Mouse (Mus musculus) thymus, adult 18-20 months (tissue): ENCODE results near the gene Pdik1l.

Experiments used
- DNase-seq, 2 experiments: peaks; one replicate each; pipeline ENCODE4 v3.0.0; 2022; ENCODE audit warnings: mixed read lengths in 2 of 2

Pdik1l gene

GRCm38 (mm10) chr4:134257198-134258009 lies 30.3 kb downstream of the Pdik1l start:
- DNase-seq: no peak

DNA sequence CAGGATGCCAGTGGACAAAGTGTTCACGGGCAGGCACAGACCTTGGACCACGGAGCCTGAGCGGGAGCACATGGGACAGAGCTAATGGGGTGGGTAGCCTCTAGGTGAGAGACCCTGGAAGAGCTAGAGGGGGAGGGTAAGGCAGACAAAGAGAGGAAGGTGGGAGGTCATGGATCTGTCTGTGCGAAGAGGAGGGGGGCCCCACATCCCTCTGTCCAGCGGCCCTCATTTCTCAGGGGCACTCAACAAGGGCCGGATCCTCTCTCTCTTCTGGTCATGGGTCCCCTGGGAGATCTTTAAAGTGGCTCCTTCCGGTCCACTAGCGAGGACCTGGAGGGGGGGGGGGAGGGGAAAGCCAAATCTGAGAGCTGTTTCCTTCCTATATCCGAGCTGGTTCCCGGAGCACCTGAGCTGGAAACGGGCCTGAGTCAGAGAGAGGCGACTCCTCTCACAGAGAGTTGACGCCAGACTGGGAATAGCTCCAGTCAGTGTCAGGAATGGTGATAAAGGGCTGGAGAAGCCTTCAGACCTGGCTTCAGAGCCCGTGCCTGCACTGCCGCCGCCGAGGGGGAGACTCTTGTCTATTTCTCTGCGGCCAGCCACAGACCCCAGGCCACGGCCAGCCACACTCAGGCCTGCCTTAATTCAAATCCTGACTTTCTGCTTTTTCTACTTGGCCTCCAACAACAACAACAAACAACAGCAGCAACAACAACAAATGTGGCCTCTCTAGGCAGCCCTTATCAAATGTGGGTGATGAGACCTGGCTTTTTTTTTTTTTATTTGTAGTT lies 31.1 kb downstream of the Pdik1l start:
- DNase-seq: no peak

GRCm38 (mm10) chr4:134255854-134256253 lies 31.8 kb downstream of the Pdik1l start:
- DNase-seq: no peak

DNA sequence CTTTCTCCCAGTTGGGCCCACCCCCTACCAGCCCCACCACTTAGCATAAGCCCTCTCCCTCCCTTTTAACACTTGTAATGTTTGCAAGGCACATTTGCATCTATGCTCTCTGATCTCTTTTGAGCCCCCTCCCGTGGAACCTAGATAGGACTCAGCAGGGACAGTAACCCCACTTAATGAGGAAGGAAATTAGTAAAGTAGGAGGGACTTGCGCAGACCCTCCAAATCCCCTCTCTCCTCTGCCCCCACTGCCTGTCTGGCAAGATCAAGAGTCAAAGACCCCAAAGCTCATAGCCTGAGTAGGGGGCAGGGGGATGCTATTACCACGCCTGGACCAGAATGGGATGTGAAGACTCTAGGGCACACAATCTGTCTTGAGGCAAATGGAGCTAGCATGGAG lies 32.9 kb downstream of the Pdik1l start:
- no peak for DNase-seq

DNA sequence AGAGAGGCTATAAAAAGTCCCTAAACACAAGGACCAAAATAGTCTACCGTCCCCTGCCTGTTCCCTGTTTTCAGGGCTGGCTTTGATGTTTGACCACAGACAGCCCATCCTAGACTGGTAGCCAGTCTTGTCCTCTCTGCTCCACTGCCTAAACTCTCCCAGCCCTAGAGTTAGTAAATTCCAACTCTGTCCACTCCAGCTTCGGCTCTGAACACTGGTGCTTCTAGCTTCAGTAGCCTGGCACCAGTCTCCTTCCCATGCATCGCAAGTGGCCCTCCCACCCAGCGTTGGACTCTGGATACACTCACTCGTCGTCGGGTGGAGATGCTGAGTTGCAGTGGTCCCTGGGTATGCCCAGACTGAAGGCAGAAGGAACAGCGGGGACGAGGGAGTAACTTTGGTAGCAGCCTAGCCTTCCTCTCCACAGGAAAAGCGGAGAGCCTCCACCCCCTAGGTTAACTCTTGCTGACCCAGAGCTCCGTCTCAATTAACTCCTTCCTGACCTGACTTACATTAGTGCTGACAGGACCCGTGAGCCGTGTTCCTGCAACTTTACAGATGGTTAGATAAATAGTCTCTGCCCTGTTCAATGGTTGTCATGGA lies 33.9 kb downstream of the Pdik1l start, which contains the start of gene Grrp1:
TSS of gene Grrp1 (minus strand) at position 385 of the 603 bp plus-strand sequence.
- DNase-seq: no peak

- DNase-seq: no peak
Measured at GRCm38 (mm10) chr4:134252911-134253721, 34.6 kb downstream of the Pdik1l start.

- DNase-seq: no peak
Measured at GRCm38 (mm10) chr4:134252131-134252910, 35.4 kb downstream of the Pdik1l start.

DNA sequence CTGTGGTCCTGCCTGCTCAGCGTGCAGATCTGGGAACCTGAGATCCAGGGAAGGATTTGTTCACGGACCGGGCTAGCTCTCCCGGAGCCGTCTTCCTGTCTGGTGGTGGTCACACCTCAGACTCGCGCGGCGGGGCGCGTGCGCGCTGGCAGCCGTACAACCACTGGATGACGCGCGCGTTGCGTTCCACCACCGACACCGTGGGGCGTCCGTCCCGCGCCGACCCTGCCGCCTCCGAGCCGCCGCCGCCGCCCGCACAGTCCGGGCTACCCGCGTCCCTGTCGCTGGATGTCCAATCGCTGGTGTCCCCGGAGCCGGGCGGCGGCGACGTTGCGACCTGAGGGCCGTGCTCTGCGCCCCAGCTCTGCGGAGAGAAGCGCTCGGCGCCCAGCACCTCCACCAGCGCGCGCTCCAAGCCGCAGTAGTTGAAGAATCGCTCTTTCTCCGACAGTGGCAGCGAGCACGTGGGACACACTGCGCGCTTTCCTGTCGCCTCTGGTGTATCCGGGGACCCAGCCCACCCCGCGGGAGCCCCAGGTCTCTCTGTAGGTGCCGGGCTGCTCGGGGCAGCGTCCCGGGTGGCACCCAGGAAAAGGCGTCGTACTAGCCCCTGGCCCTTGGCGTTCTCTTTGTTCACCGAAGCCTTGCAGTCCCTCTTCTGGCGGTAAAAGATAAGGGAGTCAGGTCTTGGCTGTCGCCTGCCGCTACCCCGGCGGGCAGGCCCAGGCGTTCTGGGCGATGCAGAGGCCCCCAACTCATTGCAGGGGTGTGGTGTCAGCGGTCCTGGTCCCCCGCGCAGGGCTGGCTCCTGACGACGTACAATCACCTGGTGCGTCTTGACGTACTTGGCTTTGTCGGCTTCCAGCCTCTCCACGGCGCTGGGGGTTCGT lies 36.2 kb downstream of the Pdik1l start:
- DNase-seq: no peak

DNA sequence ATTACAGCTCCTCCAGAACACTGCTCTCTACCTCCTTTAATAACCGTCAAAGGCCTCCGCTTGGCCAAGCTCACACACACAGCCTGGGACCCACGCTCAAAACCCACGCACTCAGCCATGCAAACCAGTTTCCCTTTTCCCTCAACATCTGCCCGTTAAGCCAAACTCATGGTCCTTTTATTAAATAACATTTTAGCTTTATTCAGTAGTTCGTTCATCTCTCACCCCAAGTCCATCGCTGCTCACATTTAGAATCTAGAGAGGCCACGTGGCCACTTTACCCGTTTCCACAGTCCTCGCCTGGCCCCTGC lies 36.8 kb downstream of the Pdik1l start:
- no peak for DNase-seq

GRCm38 (mm10) chr4:134250116-134250929 lies 37.4 kb downstream of the Pdik1l start:
- no peak for DNase-seq

DNA sequence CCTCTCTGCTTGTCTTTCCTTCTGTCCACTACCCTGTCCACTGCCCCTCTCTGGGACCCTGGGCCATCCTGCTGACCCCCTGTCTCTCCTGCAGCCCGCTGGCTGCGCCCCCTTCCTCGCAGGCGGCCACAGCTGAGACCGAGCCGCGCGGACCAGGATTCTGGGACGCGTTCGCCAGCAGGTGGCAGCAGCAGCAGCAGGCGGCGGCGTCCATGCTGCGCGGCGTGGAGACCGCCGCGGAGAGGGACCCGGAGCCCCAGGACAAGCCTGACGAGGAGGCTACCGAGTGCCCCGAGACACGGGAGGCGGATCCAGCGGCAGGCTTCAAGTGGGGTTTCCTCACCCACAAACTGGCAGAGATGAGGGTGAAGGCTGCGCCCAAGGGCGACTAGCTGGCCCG lies 38.0 kb downstream of the Pdik1l start:
- peak; percentile 24 to 33 for DNase-seq

- DNase-seq: no peak
Measured at GRCm38 (mm10) chr4:134246719-134247258, 40.9 kb downstream of the Pdik1l start, which contains the start of gene Gm30191. Gm30191 (plus strand) TSS chr4:134246935.

DNA sequence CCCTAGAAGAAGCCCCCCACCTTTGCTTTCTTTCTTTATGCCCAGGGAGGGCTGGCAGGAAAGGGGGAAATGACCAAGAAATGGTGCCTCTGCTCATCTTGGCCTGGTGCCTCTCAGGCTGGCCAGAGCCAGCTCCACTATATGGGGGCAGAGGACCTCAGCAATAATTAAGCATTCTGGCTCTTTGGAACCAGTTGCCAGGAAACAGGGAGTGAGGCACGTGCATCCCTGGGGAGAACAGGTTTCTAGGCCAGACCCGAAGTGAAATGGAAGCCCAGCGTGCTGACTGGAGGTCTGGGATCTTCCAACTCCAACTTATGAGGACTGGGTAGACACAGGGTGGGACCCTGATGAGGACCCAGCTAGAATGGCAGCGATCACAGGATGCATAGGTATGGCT lies 41.4 kb downstream of the Pdik1l start:
- no peak for DNase-seq

DNA sequence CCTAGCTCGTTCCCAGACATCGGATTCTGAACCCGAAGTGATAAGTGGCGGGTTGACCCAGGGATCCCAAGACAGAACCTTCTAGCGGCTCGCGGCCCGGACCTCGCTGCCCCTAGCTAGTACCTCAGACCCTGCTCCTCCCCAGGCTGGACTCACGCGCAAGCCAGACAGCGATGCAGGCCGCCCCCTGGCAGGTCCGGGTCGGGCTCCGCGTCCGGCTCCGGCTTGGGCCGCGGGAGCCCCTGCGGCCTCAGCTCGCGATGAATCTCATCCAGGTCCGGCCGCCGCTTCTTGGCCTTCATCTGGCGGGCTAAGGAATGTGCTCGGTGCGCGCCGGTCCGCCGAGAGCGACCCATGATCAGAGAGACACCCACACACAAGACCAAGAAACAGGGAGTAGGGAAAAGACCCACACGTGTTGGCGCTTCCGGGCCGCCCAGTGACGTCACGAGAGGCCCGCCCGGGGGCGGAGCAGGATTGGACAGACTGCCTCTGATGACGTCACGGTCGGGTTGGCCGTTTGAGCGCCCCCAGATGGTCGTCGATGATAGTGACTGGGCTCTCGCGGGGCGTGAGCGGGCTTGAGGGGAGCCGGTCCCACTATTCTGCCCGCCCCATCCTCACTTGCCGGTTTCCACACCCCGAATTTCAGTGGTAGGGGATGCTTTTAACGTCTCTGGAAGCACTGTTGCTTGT lies 42.4 kb downstream of the Pdik1l start, which contains the start of gene Zfp593:
TSS of gene Zfp593 (minus strand) at position 445 of the 696 bp plus-strand sequence.
- DNase-seq: peak; percentile 87 to 92

DNA sequence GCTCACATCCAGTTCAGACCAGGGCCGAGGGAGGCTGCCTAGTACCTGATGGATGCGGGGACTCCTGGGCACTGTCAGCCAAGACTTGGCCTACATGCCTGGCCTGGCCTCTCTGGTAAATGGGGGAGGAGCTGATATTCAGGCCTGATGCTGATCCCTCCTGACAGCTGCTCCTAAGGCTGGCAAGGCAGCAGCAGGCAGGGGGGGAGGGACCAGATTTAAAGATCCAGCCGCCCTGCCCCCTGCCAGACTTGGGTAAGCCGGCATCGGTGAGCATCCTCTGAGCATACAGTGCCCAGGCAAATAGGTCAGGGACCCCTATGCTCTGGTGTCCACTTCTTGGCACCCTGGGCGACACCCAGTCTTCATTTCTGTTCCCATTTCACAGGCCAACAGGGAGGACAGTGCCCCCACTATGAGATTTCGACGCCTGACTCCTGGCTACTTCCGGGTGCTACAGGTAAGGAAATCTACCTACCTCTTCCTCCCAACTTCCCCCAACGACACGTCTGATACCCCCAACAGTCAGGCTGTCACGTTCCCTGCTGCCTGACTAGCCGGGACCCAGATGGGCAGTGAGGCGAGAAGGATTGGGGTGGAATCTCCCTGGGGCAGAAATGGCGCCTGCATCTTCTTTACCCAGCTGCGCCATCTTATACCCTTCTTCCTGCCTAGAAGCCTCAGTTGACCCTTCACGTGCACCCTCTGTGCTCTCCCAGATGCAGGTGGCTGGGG lies 44.0 kb downstream of the Pdik1l start, which contains the start of gene E130218I03Rik:
TSS of gene E130218I03Rik (plus strand) at position 147 of the 735 bp plus-strand sequence.
- no peak for DNase-seq

- no peak for DNase-seq
Measured at GRCm38 (mm10) chr4:134238686-134239085, 49.0 kb downstream of the Pdik1l start.

DNA sequence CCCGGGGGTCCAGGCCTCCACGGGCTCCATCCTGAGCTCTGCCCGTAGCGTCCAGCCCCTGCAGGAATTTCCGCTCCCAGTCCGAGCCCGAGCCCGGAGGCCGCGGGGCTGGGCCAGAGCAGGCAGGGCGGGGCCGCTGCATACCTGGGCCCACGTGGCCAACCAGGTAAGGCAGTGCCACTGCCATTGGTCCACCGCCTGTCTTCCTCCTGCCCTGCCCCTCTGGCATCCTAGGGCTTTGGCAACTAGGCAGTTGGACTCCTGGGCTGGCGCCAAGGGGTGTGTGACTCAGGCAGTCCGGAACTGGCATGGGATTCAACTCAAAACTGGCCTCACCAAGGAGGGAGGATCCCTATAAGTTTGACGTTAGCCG lies 49.4 kb downstream of the Pdik1l start, which contains the start of gene Cnksr1:
TSS of gene Cnksr1 (minus strand) at position 121 of the 373 bp plus-strand sequence.
- DNase-seq: peak in 1 of 2 experiments; percentile 13
